ENCODE assay signal across 31 mouse cellular contexts in genomic region chr5:66008245-66008967, GRCm38 (mm10). TPM values are rescaled to one million over a fixed set of nuclear protein-coding genes. Genes with fewer than 3 reads are reported as not detected.
DNase-seq lines count a peak whose midpoint lies in the region; ATAC-seq and TF ChIP-seq lines count a peak whose summit lies in the region.
"Had no signal": no experiment of that assay in that cellular context is flagged by ENCODE, and none has a peak within 500 bp of the region (broad histone marks: within the 10 kb centered on the region; RNA-seq: fewer than 3 reads in every experiment).

No protein-coding gene starts in this region.

- H3K4me3 ChIP-seq in lung, adult 2 months (replicated peaks; ENCODE audit: extremely low read depth, low read depth, low read length): peak overlapping the region; percentile 21
- H3K4me3 ChIP-seq in liver, postnatal 0 days (ENCODE audit: low read depth, low read length): no peak overlapping the region
- H3K4me3 ChIP-seq: embryonic facial prominence, embryonic 13.5 days; erythroblast, embryonic 14.5 days; forebrain, embryonic 13.5 days; heart, embryonic 10.5 days; liver, embryonic 13.5 days; stomach, embryonic 15.5 days had no signal

- H3K27me3 ChIP-seq in liver, postnatal 0 days (ENCODE audit: insufficient read depth, low read length): no peaks in the 10 kb centered on the region
- H3K27me3 ChIP-seq: embryonic facial prominence, embryonic 13.5 days; forebrain, embryonic 13.5 days; liver, embryonic 13.5 days; stomach, embryonic 15.5 days had no signal

- 66% methylated on average over 15 of the region's 15 CpGs for WGBS in lung, adult 2 months
- 80% methylated on average over 15 of the region's 15 CpGs for WGBS in liver, postnatal 0 days (ENCODE audit: insufficient replicate concordance)

- no peak for TF ChIP-seq EP300 in liver, postnatal 0 days (IDR thresholded peaks at IDR 0.05; ENCODE audit: low read depth)

- TF ChIP-seq CTCF in lung, adult 2 months (IDR thresholded peaks at IDR 0.05; ENCODE audit: insufficient read depth, low read length): no peak
- TF ChIP-seq CTCF in liver, postnatal 0 days (IDR thresholded peaks at IDR 0.05; ENCODE audit: low read depth): no peak

- H3K4me1 ChIP-seq in lung, adult 2 months (ENCODE audit: control insufficient read depth, insufficient read depth, low read length): no peaks in the 10 kb centered on the region
- peaks cover 7% of the 10 kb centered on the region; the same call in 1 of the 2 replicates for H3K4me1 ChIP-seq in liver, postnatal 0 days (ENCODE audit: insufficient read depth)
- H3K4me1 ChIP-seq: embryonic facial prominence, embryonic 13.5 days; forebrain, embryonic 13.5 days had no signal

- H3K36me3 ChIP-seq in liver, postnatal 0 days (replicated peaks; ENCODE audit: insufficient read depth, low read length): no peaks in the 10 kb centered on the region
- H3K36me3 ChIP-seq: embryonic facial prominence, embryonic 13.5 days; heart, embryonic 10.5 days; liver, embryonic 13.5 days; stomach, embryonic 15.5 days had no signal

- DNase-seq in CD4-positive helper T cell, adult 2 months (ENCODE audit: low read depth, low spot score): peak; percentile 46
- DNase-seq in R1 (ENCODE audit: low read depth, low spot score): peak; percentile 53
- no peak for DNase-seq in lung, adult 2 months
- peak; percentile 51 for DNase-seq in lung, postnatal 25 days (ENCODE audit: low spot score)
- no peak for DNase-seq in thymus, postnatal 36 days
- no peak for DNase-seq in gastrocnemius, adult 8-10 months (ENCODE audit: low spot score in 2 of 2)
- DNase-seq in liver, postnatal 0 days: no peak
- DNase-seq: adrenal gland, postnatal 14 days; cerebellum, adult 2 months; cerebellum, postnatal 36 days; embryo, embryonic 11 days; kidney, adult 18-20 months; liver, embryonic 13.5 days; right cerebral cortex, adult 18-20 months; right cerebral cortex, postnatal 4 days; thymus, adult 2 months had no signal

- H3K27ac ChIP-seq in liver, postnatal 0 days (ENCODE audit: low read depth): no peak overlapping the region
- H3K27ac ChIP-seq: embryonic facial prominence, embryonic 13.5 days; forebrain, embryonic 13.5 days; heart, embryonic 10.5 days; kidney, postnatal 0 days; liver, embryonic 13.5 days; stomach, embryonic 15.5 days had no signal

- 0 out of 2 replicates have a peak, but pooled peaks have one; percentile 11 for TF ChIP-seq POLR2A in lung, adult 2 months (IDR thresholded peaks at IDR 0.05; ENCODE audit: borderline replicate concordance, extremely low read depth, low read depth, low read length)

- H3K9me3 ChIP-seq in liver, postnatal 0 days (ENCODE audit: low read length): no peaks in the 10 kb centered on the region
- H3K9me3 ChIP-seq: embryonic facial prominence, embryonic 13.5 days; forebrain, embryonic 13.5 days; heart, embryonic 10.5 days; liver, embryonic 13.5 days; stomach, embryonic 15.5 days had no signal

- ATAC-seq in liver, postnatal 0 days: no peak
- ATAC-seq: forebrain, embryonic 13.5 days; hindbrain, embryonic 16.5 days had no signal

- H3K9ac ChIP-seq in liver, postnatal 0 days (replicated peaks): no peak overlapping the region
- H3K9ac ChIP-seq: embryonic facial prominence, embryonic 13.5 days; forebrain, embryonic 13.5 days; liver, embryonic 13.5 days; stomach, embryonic 15.5 days had no signal

- H3K4me2 ChIP-seq in liver, postnatal 0 days (ENCODE audit: low read depth, low read length): no peak overlapping the region
- H3K4me2 ChIP-seq: embryonic facial prominence, embryonic 13.5 days; forebrain, embryonic 13.5 days; liver, embryonic 13.5 days; midbrain, embryonic 11.5 days; stomach, embryonic 15.5 days had no signal

RNA-seq across cellular contexts. Expression of gene 9130230L23Rik, which starts 4.3 kb away (rescaled TPM):
- 2.6 and 3.5 TPM in 2 replicates for polyA plus RNA-seq in lung, adult 2 months (2012; rRNA removed)
- total RNA-seq in gastrocnemius, adult 8-10 months (2022): under 1 TPM in 1 of 4 experiments, not detected in 3; 0.54 TPM
- 0.20 TPM in 1 of 2 replicates, not detected in the other for polyA plus RNA-seq in liver, postnatal 0 days (2015; fragmentation: Nextera tagmentation; extraction: Ambion mirVana)
- total RNA-seq: gastrocnemius, adult 18-20 months; hematopoietic stem cell, adult 5-6 weeks; layer of hippocampus, postnatal 10 days; left cerebral cortex, adult 8-10 months; midbrain, postnatal 0 days had no signal
- polyA plus RNA-seq: cerebellum, adult 2 months; embryonic facial prominence, embryonic 13.5 days; erythroblast, embryonic 14.5 days; forebrain, embryonic 13.5 days; limb, embryonic 11.5 days; liver, embryonic 13.5 days; midbrain, embryonic 11.5 days; midbrain, postnatal 0 days; neural tube, embryonic 14.5 days had no signal

Comparison
In these comparisons a context has a peak if more than half of its experiments do, and no peak if none do; other contexts are left out.
1. DNase-seq: peak in CD4-positive helper T cell, adult 2 months (single experiment), R1 (single experiment) and lung, postnatal 25 days (single experiment); none in lung, adult 2 months (single experiment), thymus, postnatal 36 days (0 of 2), gastrocnemius, adult 8-10 months (0 of 2) and liver, postnatal 0 days (single experiment).